Mouse (Mus musculus) midbrain, embryonic 11.5 days (tissue): ENCODE measurements around the gene Slc5a5. TPM values are rescaled to one million over a fixed set of nuclear protein-coding genes. Genes with fewer than 3 reads are reported as not detected.

Experiments used
- ATAC-seq: fragments of 200-750 bp; cut with Nextera tagmentation; 2 replicates; pipeline ENCODE4 v1.8.0; 2017; ENCODE audit warnings: moderate TSS enrichment, moderate library complexity; ENCODE audit not compliant: low FRiP score
- DNase-seq: peaks from one replicate; pipeline ENCODE4 v3.0.0; 2015; ENCODE audit warnings: low spot score; ENCODE audit errors: missing footprints
- H3K27ac ChIP-seq: fragments of 300-500 bp; sonication (generic); 2 replicates; pipeline ENCODE4 v1.5.1; 2014; ENCODE audit warnings: low read depth, low read length
- H3K27me3 ChIP-seq: fragments of 300-500 bp; sonication (generic); 2 replicates; pipeline ENCODE4 v1.6.1; 2014; ENCODE audit warnings: mild to moderate bottlenecking, low read length, moderate library complexity, mixed read lengths; ENCODE audit not compliant: control insufficient read depth, insufficient read depth
- H3K36me3 ChIP-seq: fragments of 300-500 bp; sonication (generic); 2 replicates; pipeline ENCODE4 v1.6.1; 2014; ENCODE audit warnings: mild to moderate bottlenecking, low read length, moderate library complexity, mixed read lengths; ENCODE audit not compliant: control insufficient read depth, insufficient read depth
- H3K4me1 ChIP-seq: fragments of 300-500 bp; sonication (generic); 2 replicates; pipeline ENCODE4 v1.6.1; 2014; ENCODE audit warnings: low read length; ENCODE audit not compliant: control insufficient read depth, insufficient read depth
- H3K4me2 ChIP-seq: fragments of 300-500 bp; sonication (generic); 2 replicates; pipeline ENCODE4 v1.6.1; 2014; ENCODE audit warnings: mild to moderate bottlenecking, moderate library complexity
- H3K4me3 ChIP-seq: fragments of 300-500 bp; sonication (generic); 2 replicates; pipeline ENCODE4 v1.5.1; 2014; ENCODE audit warnings: low read depth, low read length
- H3K9ac ChIP-seq: fragments of 300-500 bp; sonication (generic); 2 replicates; pipeline ENCODE4 v1.6.1; 2014; ENCODE audit warnings: low read length
- H3K9me3 ChIP-seq: fragments of 300-500 bp; sonication (generic); 2 replicates; pipeline ENCODE4 v1.6.1; 2016; ENCODE audit warnings: low read length; ENCODE audit not compliant: control insufficient read depth
- WGBS: fragments of 180-500 bp; shearing (Covaris S2); extraction: QIAGEN DNeasy Blood & Tissue Kit; methylation state at CpG from one replicate; pipeline ENCODE4 v1.1.7; 2014; 5-methylcytosine and 5-hydroxymethylcytosine counted together
- polyA plus RNA-seq: library from polyadenylated mRNA; unstranded; fragments of >200 nt; fragmentation: Nextera tagmentation; extraction: Ambion mirVana; gene quantifications from 2 replicates; pipeline ENCODE4 v1.2.1, GENCODE M21; 2014

Gene Slc5a5
- polyA plus RNA-seq, 1 experiment from 2014 or later = 0.77 TPM

DNA sequence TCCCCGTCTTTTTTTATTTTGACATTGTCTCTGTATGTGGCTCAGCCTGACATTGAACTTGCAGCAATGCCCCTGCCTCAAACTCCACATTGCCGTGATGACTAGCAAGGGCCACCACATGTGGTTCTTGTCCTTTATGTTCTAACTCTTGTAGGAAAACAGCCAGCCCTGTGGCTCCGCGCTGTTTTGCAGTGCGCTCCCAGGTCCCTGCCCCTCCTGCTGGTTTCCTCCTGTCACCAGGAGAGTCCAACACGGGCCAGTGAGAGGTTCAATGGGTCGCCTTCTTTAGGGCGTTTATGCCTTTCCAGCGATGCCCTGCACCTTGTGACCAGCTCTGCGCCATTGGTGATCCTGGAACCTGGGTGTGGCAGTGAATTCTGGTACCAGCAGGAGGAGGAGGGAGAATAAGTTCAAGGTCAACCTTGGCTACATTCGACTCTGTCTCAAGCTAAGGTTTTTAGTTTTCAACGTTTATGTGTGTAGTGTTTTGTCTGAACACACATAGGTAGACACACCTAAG, 26.5 kb downstream of the Slc5a5 start:
- H3K27ac ChIP-seq = peak overlapping the region; percentile 86
- ATAC-seq (peak; percentile 17), DNase-seq (no peak)
- peaks cover 4% of the 10 kb centered on the region; the same call in 1 of the 2 replicates for H3K36me3 ChIP-seq
- 9% methylated on average over 12 of the region's 12 CpGs for WGBS
- H3K9ac ChIP-seq = peak overlapping the region; percentile 64
- H3K4me2 ChIP-seq = peak overlapping the region; percentile 48
- H3K27me3 ChIP-seq = peaks cover 12% of the 10 kb centered on the region; the same call in 1 of the 2 replicates
- no peaks in the 10 kb centered on the region for H3K9me3 ChIP-seq
- peak overlapping the region; percentile 15 for H3K4me3 ChIP-seq
- H3K4me1 ChIP-seq = peaks cover 49% of the 10 kb centered on the region

DNA sequence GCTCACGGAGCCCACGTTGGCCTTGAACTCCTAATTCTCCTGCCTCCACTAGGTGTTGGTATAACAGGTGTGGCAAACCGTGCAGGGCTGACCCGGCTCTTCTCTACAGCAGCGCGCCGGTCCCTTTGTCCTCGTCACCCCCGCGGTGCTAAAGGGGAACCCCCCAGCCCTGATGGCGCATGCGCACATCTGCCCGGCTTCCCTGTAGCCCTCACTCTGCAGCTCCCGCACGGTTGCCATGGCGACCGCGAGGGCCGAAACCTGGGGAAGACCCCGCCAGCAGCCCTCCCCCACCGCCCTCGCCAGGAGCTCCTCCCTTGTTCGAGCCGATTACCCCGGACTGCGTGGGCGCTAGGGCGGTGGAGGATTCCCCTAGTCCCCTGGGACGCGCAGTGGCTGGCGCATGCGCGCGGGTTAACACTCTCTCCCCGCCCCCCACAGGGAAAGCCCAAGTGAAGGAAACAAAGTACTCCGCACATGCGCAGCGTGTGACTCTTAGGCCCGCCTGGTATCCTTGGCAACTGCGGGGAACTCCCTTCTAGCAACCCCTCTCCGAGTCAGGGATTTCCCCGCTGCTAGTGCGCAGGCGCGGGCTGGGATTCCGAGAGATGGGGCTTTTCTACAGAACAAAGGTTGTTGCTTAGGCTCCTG, 27.1 kb downstream of the Slc5a5 start:
- Histone ChIP-seq H3K4me3 (peak overlapping the region; percentile 62), H3K27ac (peak overlapping the region; percentile 97), H3K4me1 (peaks cover 49% of the 10 kb centered on the region), H3K36me3 (peaks cover 4% of the 10 kb centered on the region; the same call in 1 of the 2 replicates), H3K9me3 (no peaks in the 10 kb centered on the region), H3K4me2 (peak overlapping the region; percentile 98), H3K9ac (peak overlapping the region; percentile 90), H3K27me3 (peaks cover 12% of the 10 kb centered on the region; the same call in 1 of the 2 replicates)
- DNase-seq (peak; percentile 100), ATAC-seq (peak; percentile 85)
- under 1% methylated on average over 46 of the region's 46 CpGs for WGBS

DNA sequence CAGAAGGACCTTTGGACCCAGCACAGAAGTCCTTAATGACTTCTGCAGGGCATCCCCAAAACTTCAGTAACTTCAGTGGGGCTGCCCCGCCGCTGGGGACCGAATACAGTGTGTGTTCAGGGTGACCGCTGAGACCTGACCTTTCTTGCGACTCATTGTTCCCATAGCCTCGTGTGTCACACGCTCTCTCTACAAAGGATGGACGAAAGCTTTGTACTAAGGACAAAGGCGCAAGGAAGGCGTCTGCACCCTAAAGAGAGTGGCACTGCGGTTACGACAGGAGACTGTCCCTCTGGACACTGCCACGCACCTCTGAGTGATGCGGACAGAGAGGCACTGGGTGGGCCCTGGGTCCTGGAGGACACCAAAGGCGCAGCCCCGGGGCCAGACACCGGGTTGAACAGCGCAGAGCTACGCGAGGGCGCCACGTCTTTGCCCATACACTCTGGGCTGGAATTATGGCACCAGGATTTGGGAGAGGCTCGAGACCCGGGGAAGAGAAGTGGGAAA, 27.8 kb downstream of the Slc5a5 start:
- DNase-seq = peak; percentile 97

DNA sequence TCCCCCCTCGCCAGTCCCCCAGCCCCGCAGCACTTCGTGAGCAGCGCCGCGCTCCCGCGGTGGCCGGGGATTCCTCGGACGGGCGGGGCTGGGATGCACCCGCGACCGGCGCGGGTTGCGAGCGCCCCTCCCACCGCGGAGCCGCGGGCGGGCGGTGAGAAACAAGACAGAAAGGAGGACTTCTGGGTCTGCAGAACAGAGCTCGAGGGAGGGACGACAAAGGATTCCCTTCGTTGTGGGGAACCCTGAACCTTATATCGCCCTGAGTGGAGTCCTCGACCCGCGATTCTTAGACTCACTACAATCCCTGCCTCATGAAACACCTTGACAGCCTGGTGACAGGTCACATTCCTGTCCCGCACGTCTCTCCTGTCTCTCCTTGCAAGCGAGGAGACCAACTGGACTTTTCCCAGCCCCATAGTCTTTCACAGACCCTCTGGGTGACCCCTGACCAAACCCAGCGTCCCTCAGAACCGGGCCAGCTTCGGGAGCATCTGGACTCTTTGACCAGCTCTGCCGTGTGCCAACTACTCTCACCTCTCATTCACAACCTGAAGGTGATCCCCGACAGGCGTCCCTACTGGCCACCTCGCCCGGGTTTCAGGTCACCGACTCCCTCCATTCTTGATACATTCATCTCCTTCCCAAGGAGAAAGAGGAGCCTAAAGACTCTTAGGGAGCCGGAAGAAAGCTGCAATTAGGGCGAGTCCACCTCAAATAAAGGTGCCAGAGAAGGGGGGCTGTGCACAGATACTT, 28.4 kb downstream of the Slc5a5 start:
- Histone ChIP-seq H3K27me3 (peaks cover 12% of the 10 kb centered on the region; the same call in 1 of the 2 replicates), H3K4me3 (peak overlapping the region; percentile 62), H3K4me1 (peaks cover 47% of the 10 kb centered on the region), H3K36me3 (peaks cover 4% of the 10 kb centered on the region; the same call in 1 of the 2 replicates), H3K27ac (peak overlapping the region; percentile 97), H3K4me2 (peak overlapping the region; percentile 98), H3K9ac (peak overlapping the region; percentile 90), H3K9me3 (no peaks in the 10 kb centered on the region)
- peak; percentile 96 for DNase-seq
- no peak for ATAC-seq
- WGBS = under 1% methylated on average over 46 of the region's 46 CpGs

More for the DNA sequence above, 27.8 kb downstream of the Slc5a5 start:
- peaks cover 12% of the 10 kb centered on the region; the same call in 1 of the 2 replicates for H3K27me3 ChIP-seq
- peak; percentile 33 for ATAC-seq
- H3K4me3 ChIP-seq = peak overlapping the region; percentile 62
- H3K4me1 ChIP-seq = peaks cover 49% of the 10 kb centered on the region
- H3K36me3 ChIP-seq = peaks cover 4% of the 10 kb centered on the region; the same call in 1 of the 2 replicates
- peak overlapping the region; percentile 98 for H3K4me2 ChIP-seq
- peak overlapping the region; percentile 97 for H3K27ac ChIP-seq
- H3K9me3 ChIP-seq = no peaks in the 10 kb centered on the region
- H3K9ac ChIP-seq = peak overlapping the region; percentile 90
- under 1% methylated on average over 24 of the region's 24 CpGs for WGBS

DNA sequence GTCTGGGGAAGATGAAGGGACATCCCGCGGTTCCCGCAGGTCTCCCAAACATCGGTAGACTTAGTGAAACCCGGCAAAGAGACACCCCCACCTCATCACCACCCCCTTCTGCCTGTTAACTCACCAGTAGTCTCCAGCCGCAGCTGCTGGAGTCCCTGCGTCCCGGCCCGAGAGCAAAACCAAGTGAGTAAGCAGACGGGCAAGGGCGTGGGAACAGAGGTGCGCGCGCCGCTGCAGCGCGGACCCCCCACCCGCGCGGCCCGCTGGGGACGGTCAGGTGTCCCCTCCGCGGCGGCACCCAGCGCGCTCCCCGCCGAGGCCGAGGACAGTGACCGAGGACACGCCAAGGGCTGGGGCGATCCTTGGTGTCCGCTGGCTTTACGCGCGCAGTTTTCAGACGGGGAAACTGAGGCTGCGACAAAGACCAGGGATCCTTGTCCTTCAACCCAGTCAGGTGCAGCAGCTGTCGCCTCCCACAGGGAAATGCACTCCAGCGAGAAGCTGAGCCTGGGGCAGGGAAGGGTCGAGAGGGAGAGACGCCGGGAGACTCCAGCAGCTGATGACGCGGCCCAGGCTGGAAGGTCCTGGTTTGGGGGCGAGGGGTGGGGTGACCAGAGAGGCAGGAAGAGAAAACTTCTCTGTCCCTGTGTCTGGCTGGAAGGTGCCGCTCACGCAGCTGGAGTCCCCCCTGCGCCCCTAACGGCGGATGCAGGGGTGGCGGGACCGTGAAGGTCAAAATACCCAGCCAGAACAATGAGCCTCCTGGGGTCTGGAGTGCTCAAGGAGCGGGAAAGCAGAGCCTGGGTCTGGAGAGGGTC, 29.5 kb downstream of the Slc5a5 start, which contains the start of gene Kcnn1:
Gene Kcnn1, minus strand, starts transcription at position 435 of the 818 bp plus-strand sequence.
- DNase-seq = peak; percentile 96
- Histone ChIP-seq H3K9me3 (no peaks in the 10 kb centered on the region), H3K27me3 (peaks cover 12% of the 10 kb centered on the region; the same call in 1 of the 2 replicates), H3K4me3 (peak within 1 kb of the TSS; percentile 62), H3K4me2 (peak within 1 kb of the TSS; percentile 98), H3K4me1 (peaks cover 48% of the 10 kb centered on the region), H3K9ac (peak within 1 kb of the TSS; percentile 90), H3K27ac (peak within 1 kb of the TSS; percentile 97), H3K36me3 (peaks cover 2% of the 10 kb centered on the region; the same call in 1 of the 2 replicates)
- 1% methylated on average over 55 of the region's 55 CpGs for WGBS
- peak; percentile 7 for ATAC-seq

DNA sequence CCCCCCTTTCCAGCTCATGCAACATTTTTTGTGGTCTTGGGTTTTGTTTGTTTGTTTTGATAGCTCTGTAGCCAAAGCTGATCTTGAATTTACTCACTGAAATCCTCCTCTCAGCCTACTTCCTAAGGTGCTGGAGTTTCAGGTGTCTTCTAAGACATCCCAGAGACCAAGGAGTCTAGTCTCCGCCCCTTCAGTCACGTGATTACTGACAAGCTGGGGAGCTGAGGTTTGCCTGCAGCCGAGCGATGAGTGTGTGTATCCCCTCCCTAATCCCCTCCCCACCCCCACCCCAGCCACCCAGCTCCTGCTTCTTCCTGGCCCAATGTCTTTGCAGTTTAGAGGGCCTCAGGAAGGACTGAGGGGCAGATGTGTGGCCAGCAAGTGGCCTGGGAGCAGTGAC, 35.0 kb downstream of the Slc5a5 start:
- Histone ChIP-seq H3K4me1 (peaks cover 33% of the 10 kb centered on the region), H3K27ac (peak overlapping the region; percentile 5; the same call in 1 of the 2 replicates)
- no peak for DNase-seq

DNA sequence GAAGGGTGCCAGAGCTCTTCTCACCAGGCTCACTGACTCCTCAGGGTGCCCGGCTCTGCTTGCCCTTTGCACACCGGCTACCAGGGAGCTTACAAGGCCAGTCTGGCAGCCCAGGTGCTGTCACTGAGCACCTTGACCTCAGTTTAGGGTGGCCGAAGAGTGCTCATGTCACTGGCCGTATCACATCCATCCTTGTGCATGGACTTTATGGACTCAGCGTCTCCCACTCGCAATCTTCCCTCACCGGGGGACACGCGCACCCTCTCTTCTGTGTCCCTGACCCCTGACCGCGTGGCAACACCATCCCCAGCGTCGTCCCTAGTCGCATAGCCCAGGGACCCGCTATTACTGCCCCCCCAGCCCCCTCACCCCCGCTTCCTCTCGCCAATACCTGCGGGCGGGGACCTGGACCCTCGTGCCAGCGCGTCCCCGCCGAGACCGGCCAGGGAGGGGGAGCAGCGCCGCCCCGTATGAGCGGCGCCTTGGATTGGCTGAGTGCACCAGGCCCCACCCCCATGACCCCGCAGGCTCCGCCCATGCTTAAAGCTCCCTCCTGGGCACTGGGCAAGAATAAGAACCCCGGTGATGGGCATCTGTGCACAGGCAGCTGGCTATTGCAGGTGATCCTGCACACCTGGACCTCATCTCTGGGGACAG, 35.9 kb downstream of the Slc5a5 start:
- 9% methylated on average over 29 of the region's 33 CpGs for WGBS
- ATAC-seq = peak; percentile 83
- H3K36me3 ChIP-seq = no peaks in the 10 kb centered on the region; the same call in 1 of the 2 replicates
- H3K27me3 ChIP-seq = peaks cover 2% of the 10 kb centered on the region; the same call in 1 of the 2 replicates
- H3K9ac ChIP-seq = peak overlapping the region; percentile 61
- H3K4me2 ChIP-seq = peak overlapping the region; percentile 81
- peaks cover 28% of the 10 kb centered on the region for H3K4me1 ChIP-seq
- peak; percentile 91 for DNase-seq
- no peak overlapping the region for H3K27ac ChIP-seq
- peak overlapping the region; percentile 40 for H3K4me3 ChIP-seq
- no peaks in the 10 kb centered on the region for H3K9me3 ChIP-seq

More for the DNA sequence above, 35.0 kb downstream of the Slc5a5 start:
- peak; percentile 17; the same call in 1 of the 2 replicates for ATAC-seq
- Histone ChIP-seq H3K27me3 (peaks cover 9% of the 10 kb centered on the region; the same call in 1 of the 2 replicates), H3K4me2 (no peak overlapping the region), H3K36me3 (no peaks in the 10 kb centered on the region; the same call in 1 of the 2 replicates), H3K4me3 (no peak overlapping the region), H3K9me3 (no peaks in the 10 kb centered on the region), H3K9ac (peak overlapping the region; percentile 33)
- WGBS = 4% methylated on average over 4 of the region's 4 CpGs
